Mouse (Mus musculus): ENCODE data around the gene Tpsb2.

The Tpsb2 gene

DNA sequence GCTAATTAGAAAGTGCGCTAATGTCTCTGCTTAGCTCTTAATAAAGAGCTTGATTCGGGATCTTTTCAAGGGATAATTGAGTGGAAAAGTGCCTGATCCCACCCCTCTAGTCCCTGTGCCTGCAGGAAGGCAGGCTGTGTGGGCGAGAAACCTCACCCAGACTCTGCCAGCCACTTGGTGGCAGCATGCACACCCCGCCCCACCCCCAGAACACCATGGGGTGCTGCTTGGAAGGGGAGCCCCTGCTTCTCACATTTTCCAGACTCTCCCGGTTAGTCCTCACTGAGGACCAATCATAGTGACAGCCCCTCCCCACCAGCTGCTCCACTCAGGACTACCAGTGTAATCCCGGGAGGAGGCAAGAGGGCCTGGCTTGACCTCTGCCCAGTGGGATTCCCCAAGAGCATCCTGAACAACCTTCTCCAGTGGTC lies 39.9 kb downstream of the Tpsb2 start:
- DNase-seq (ENCODE audit: low read depth, low spot score) = no peak

DNA sequence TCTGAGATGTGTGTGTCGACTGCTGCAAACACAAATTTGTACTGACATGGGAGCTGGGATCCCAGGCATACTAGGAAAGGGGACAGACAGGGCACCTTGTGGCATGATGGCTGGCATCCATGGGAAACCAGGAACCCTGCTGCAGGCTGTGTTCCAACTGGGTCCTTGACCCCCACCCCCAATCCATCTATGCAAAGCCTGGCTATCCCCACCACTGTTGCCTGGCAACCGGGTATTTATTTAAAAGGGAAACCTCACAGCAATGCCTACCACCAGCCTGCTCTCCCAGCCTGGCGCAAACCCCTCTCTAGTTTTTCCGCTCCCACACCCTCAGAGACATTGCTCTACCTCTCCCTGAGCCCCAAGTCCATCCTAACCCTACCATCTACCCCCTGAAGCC lies 41.2 kb downstream of the Tpsb2 start:
- no peak for DNase-seq (ENCODE audit: low read depth, low spot score)

DNA sequence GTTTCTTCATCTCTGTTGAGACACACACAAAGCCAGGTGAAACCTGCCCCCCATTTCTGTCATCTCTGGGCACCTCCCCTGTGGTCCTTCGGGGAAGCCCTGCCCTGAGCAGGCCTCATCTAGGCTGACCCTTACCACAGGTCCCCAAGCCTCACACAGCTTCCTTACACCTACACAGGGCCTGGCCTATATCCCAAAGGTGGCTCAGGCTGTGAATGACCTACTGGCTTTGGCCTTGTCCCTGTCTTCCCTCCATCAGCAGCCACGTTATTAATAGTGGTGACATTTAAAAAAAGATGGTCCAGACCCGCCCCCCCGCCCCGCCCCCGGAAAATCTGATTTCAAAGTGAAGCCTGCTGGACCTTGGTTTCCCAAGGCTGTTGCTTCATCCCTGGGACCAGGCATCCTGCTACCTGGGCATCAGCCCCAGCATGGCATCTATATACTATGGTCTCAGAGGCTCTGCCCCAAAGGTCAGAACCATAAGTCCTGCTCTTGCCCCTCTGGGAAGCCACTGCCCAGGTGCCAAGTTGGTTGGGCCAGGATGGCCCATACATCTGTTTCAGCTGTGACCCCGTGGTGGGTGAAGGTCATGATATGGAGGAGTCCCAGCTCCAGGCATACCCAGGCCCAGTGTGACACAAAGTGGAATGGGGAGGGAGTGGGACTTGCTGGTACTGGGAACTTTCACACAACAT lies 42.3 kb downstream of the Tpsb2 start:
- no peak for DNase-seq (ENCODE audit: low read depth, low spot score)

DNA sequence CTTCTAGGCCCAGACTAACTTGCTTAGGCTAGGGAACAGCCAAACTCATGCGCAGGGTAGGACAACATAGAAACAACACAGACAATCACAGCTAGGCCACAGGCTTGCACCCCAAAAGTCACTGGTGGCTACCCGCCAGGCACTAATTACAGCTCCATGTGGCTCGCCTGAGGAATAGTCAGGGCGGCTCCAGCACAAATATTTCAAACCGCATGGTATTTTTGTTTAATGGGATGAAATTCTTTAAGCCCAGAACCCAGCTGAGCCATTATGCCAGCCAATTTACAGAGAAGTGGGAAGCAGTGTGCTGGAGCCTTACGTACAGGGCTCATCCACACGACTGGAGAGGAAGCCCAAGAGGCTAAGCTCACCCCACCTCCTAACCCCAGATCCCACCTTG lies 43.5 kb downstream of the Tpsb2 start:
- DNase-seq (ENCODE audit: low read depth, low spot score) = no peak

DNA sequence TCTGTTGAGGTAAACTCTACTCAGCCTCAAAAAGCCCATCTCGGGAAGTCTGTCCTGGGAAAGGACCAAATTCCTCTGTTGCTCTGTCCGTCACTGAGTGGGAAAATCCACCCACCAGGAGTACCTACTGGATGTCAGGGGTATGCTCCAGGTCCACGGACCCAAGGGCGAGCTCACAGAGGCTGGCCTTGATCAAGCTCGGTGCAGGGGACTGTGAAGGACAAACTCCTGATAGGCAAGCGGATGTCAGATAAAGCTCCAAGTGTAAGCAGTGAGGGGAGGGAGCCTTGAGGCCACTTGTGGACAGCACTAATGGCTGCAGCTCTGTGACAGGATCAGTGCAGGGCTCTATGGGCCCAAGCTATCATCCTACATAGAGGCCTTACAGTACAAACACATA lies 44.1 kb downstream of the Tpsb2 start:
- DNase-seq (ENCODE audit: low read depth, low spot score) = no peak

DNA sequence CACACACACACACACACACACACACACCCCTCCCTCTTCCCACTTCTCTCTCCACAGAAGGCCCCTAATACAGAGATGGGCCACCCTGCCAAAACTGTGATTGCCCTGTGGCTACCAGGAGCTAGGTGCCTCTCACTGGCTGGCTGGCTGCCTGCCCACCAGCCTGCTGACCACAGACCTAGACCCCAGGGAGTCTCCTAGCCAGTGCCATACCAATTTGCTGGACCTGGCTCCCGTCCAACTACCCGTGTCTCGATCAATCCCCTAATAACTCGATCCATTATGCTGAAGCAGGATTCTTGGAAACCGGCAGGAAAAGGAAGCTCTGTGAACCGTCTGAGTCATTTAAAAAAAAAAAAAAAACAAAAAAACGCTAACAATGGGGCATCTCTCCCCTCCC lies 44.7 kb downstream of the Tpsb2 start:
- no peak for DNase-seq (ENCODE audit: low read depth, low spot score)

DNA sequence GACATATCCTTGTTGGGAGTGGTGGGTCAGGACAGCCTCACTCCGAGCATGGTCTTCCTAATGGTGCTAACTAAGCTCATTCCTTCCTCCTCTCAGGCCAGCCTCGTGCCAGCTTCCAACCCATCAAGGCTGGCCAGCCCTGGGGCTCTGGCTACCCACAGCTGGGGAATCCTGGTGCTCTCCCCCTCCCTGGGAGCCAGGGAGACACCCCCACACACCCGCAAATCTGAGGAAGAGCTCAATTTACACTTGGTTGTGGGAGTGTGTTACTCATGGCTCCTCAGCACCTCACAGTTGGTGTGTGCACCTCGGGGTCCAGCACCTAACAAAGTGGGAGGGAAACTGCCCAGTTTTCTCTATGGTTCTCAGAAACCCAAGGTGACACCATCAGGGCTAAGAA lies 45.1 kb downstream of the Tpsb2 start:
- DNase-seq (ENCODE audit: low read depth, low spot score) = no peak

DNA sequence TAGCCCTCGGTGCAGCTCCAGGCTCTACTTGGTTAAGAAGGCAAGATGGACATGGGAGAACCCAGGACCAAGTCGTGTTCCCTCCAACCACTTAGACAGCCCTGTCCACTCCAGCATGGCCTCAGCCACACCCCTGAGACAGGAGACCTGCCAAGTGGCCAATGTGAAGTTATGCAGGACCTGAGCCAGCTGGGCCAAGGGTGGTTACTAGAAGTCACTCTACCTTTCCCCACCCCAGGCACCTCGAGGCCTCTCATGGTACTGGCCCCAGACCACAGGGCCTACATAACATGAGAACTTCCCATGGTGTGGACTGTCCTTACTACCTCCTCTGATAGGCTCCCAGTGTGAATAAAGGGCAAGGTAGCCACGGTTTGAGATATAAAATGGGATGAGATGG lies 48.1 kb downstream of the Tpsb2 start:
- no peak for DNase-seq (ENCODE audit: low read depth, low spot score)

DNA sequence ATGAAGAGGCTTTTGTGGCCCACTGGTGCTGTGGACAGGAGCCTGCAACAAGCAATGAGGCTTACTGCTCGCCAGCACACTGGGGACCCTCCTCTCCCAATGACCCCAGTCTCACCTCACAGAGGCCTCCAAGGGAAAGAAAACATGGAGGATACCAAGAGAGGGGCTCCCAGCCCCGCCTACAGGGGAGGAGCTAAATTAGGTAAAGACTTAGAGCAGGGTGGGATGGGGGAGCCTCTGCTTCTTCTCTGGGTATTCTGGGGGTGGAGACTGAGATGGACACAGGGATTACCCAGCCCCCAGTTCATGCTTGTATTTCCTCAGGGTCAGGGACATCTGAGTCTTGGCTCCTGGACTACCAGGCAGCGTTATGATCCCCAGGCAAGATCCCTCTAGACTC lies 48.8 kb downstream of the Tpsb2 start:
- DNase-seq (ENCODE audit: low read depth, low spot score) = peak; percentile 20

DNA sequence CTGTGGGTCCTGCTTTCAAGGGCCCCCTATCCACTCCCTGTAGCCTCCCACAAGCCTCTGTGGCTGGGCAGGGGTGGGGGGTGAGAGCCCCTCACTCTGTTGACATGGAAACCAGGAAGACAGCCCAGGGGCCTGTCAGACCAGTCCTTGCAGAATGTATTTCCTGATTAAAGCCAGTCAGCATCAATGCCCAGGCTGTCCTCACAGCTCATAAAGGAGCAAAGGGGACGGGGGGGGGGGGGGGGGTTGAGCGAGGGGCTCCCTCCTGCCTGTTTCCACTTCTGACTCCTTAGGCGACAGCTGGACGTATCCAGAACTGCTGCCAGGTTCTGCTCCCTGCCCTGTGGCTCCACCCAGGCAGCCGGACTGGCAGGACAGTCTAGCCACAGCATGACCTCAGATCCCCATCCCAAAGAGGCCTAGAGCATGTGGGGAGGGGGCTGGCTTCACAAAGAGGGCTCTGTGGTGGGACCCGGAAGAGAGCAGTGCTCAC lies 49.4 kb downstream of the Tpsb2 start:
- DNase-seq (ENCODE audit: low read depth, low spot score) = no peak

DNA sequence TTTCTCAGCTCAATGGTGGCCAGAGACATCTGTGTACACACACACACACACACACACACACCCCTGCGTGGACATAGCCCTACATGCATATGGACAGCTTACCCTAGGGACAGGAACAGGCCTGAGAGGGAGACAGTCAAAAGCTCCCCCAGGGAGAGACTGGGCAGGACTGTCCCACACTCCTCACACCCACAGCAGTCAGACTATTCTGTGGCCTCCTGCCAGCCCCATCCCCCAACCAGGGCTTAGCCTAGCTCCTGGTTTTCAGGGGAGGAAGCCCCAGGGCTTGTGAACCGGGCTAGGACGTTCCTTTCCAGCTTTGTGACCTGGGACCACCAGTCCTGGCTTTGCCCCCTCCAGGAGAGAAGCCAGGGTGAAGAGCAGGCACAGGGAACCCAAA lies 50.1 kb downstream of the Tpsb2 start:
- DNase-seq (ENCODE audit: low read depth, low spot score) = no peak

DNA sequence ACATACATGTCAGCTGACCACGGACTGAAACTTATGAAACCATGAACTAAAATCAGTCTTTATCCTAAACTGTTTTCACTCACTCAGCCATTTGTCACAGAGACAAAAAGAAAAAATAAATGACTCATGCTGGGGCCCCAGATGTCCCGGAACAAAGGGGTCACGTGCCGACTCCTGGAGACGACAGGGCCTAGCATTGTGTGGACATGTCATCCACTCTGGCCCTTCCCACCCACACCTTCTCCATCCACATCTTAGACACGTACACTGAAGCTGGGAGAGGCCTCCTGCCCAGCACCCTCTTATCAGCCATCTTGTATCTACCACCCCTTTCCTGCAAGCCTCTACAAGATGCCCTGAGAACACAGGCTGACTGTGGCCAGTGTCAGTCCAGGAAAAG lies 51.9 kb downstream of the Tpsb2 start:
- DNase-seq (ENCODE audit: low read depth, low spot score) = no peak

Measured in R1 (cell line).